Mouse (Mus musculus) midbrain, embryonic 13.5 days (tissue): ENCODE data around the gene Lin54. TPM values are rescaled to one million over a fixed set of nuclear protein-coding genes. Genes with fewer than 3 reads are reported as not detected.

Experiments
- ATAC-seq: fragments of 200-750 bp; cut with Nextera tagmentation; 2 replicates; pipeline ENCODE4 v1.8.0; 2017; ENCODE audit warnings: mild to moderate bottlenecking, moderate TSS enrichment, moderate library complexity
- H3K27ac ChIP-seq: fragments of 300-500 bp; sonication (generic); 2 replicates; pipeline ENCODE4 v1.5.1; 2015; ENCODE audit warnings: inconsistent platforms, mild to moderate bottlenecking, moderate library complexity
- H3K27me3 ChIP-seq: fragments of 300-500 bp; sonication (generic); 2 replicates; pipeline ENCODE4 v1.6.1; 2015; ENCODE audit warnings: mild to moderate bottlenecking, inconsistent platforms
- H3K36me3 ChIP-seq: fragments of 300-500 bp; sonication (generic); 2 replicates; pipeline ENCODE4 v1.6.1; 2015; ENCODE audit warnings: mild to moderate bottlenecking, inconsistent platforms
- H3K4me1 ChIP-seq: fragments of 300-500 bp; sonication (generic); replicated peaks from 2 replicates; pipeline ENCODE4 v1.6.1; 2015; ENCODE audit warnings: inconsistent platforms
- H3K4me2 ChIP-seq: fragments of 300-500 bp; sonication (generic); replicated peaks from 2 replicates; pipeline ENCODE4 v1.6.1; 2015; ENCODE audit warnings: moderate library complexity, mild to moderate bottlenecking, inconsistent platforms
- H3K4me3 ChIP-seq: fragments of 300-500 bp; sonication (generic); replicated peaks from 2 replicates; pipeline ENCODE4 v1.5.1; 2015; ENCODE audit warnings: mild to moderate bottlenecking, inconsistent platforms
- H3K9ac ChIP-seq: fragments of 300-500 bp; sonication (generic); replicated peaks from 2 replicates; pipeline ENCODE4 v1.6.1; 2015; ENCODE audit warnings: mild to moderate bottlenecking, inconsistent platforms
- H3K9me3 ChIP-seq: fragments of 300-500 bp; sonication (generic); 2 replicates; pipeline ENCODE4 v1.6.1; 2016; ENCODE audit warnings: mild to moderate bottlenecking, inconsistent platforms
- WGBS: fragments of 180-500 bp; shearing (Covaris S2); methylation state at CpG from one replicate; pipeline ENCODE4 v1.1.7; 2015; 5-methylcytosine and 5-hydroxymethylcytosine counted together
- polyA plus RNA-seq: library from polyadenylated mRNA; unstranded; fragments of >200 nt; fragmentation: Nextera tagmentation; extraction: Ambion mirVana; gene quantifications from 2 replicates; pipeline ENCODE4 v1.2.1, GENCODE M21; 2015

Lin54 gene
- 9.0 and 10.4 TPM in 2 replicates for polyA plus RNA-seq

DNA sequence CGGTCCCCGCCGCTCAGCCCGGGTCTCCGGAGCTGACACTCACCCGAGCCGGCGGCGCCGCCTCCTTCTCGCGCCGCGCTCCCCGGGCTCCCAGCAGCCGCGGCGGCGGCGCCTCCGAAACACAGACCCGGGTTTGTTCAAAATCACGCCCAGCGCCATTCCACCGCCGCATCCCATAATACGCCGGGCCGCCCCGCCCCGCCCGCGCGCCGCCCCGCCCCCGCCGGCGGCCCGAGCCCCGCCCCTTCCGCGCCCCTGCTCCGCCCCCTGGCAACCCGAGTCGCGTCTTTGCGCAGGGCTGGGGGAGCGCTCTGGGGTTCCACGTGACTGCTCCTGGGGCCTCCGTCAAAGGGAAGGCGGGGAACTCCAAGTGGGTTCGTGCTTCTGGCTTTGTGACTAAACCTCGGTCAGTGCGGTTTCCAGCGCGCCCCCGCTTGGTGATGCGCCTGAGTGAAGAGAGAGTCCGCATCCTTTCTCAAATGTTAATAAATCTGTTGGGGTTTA is at the start of gene Lin54:
Gene Lin54, minus strand, starts transcription at position 182 of the 504 bp plus-strand sequence.
- Histone ChIP-seq H3K4me3 (peak within 1 kb of the TSS; percentile 90), H3K9me3 (no peaks in the 10 kb centered on the region), H3K4me1 (peaks cover 26% of the 10 kb centered on the region), H3K4me2 (peak within 1 kb of the TSS; percentile 94), H3K36me3 (no peaks in the 10 kb centered on the region), H3K27me3 (no peaks in the 10 kb centered on the region), H3K27ac (peak within 1 kb of the TSS; percentile 80), H3K9ac (peak within 1 kb of the TSS; percentile 73)
- peak; percentile 94 for ATAC-seq
- 1% methylated on average over 33 of the region's 60 CpGs for WGBS

DNA sequence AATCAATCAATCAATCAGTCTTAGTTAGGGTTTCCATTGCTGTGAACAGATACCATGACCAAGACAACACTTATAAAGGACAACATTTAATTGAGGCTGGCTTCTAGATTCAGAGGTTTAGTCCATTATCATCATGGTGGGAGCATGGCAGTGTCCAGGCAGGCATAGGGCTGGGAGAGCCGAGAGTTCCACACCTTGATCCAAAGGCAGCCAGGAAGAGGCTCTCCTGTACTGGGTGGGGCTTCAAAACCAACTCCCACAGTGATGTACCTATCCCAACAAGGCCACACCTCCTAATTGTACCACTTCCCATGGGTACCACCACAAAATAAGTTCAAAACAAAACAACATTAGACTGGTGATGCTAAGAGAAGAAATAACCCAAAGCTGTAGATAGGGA is 49.7 kb upstream of the Lin54 start:
- WGBS = 100% methylated on average over 1 of the region's 1 CpGs
- ATAC-seq = no peak
- H3K36me3 ChIP-seq = peaks cover 49% of the 10 kb centered on the region

DNA sequence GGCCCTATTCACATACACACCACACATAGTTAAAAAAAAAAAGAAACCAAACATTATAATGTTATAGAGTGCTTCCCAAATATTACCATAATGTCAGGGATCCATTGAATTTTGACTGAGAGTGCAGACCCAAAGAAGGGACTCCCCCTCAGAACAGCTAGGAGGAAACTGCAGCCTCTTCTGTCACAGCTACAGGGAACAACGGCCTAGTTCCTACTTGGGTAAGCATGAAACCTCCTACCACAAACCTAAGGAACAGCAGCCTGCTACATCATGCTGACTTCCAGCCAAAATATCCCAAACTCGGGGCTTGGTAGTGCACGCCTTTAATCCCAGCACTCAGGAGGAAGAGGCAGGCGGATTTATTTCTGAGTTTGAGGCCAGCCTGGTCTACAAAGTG is 48.9 kb upstream of the Lin54 start:
- no peak overlapping the region for H3K9ac ChIP-seq
- no peaks in the 10 kb centered on the region for H3K27me3 ChIP-seq
- no peak for ATAC-seq
- WGBS = 92% methylated on average over 4 of the region's 4 CpGs
- H3K36me3 ChIP-seq = peaks cover 58% of the 10 kb centered on the region
- no peak overlapping the region for H3K4me3 ChIP-seq
- H3K4me2 ChIP-seq = no peak overlapping the region
- no peaks in the 10 kb centered on the region for H3K9me3 ChIP-seq
- H3K27ac ChIP-seq = no peak overlapping the region
- H3K4me1 ChIP-seq = no peaks in the 10 kb centered on the region

More for the DNA sequence above, 49.7 kb upstream of the Lin54 start:
- H3K9me3 ChIP-seq = no peaks in the 10 kb centered on the region
- H3K9ac ChIP-seq = no peak overlapping the region
- H3K4me2 ChIP-seq = no peak overlapping the region
- no peak overlapping the region for H3K27ac ChIP-seq
- H3K27me3 ChIP-seq = no peaks in the 10 kb centered on the region
- H3K4me1 ChIP-seq = no peaks in the 10 kb centered on the region
- H3K4me3 ChIP-seq = no peak overlapping the region

- Histone ChIP-seq H3K4me2 (no peak overlapping the region), H3K9me3 (no peaks in the 10 kb centered on the region), H3K9ac (no peak overlapping the region), H3K4me1 (no peaks in the 10 kb centered on the region), H3K36me3 (peaks cover 67% of the 10 kb centered on the region), H3K27me3 (no peaks in the 10 kb centered on the region), H3K27ac (no peak overlapping the region), H3K4me3 (no peak overlapping the region)
- whole genome bisulfite sequencing = 89% methylated on average over 2 of the region's 2 CpGs
- no peak for ATAC-seq
Observed at GRCm38 (mm10) chr5:100548236-100548635, 47.8 kb upstream of the Lin54 start.

- H3K36me3 ChIP-seq = peaks cover 83% of the 10 kb centered on the region
- no peak overlapping the region for H3K9ac ChIP-seq
- no peak overlapping the region for H3K4me2 ChIP-seq
- ATAC-seq = no peak
- H3K4me3 ChIP-seq = no peak overlapping the region
- H3K4me1 ChIP-seq = no peaks in the 10 kb centered on the region
- no peak overlapping the region for H3K27ac ChIP-seq
- no peaks in the 10 kb centered on the region for H3K9me3 ChIP-seq
- 92% methylated on average over 6 of the region's 6 CpGs for WGBS
- no peaks in the 10 kb centered on the region for H3K27me3 ChIP-seq
Observed at GRCm38 (mm10) chr5:100546294-100547080, 46.0 kb upstream of the Lin54 start.

DNA sequence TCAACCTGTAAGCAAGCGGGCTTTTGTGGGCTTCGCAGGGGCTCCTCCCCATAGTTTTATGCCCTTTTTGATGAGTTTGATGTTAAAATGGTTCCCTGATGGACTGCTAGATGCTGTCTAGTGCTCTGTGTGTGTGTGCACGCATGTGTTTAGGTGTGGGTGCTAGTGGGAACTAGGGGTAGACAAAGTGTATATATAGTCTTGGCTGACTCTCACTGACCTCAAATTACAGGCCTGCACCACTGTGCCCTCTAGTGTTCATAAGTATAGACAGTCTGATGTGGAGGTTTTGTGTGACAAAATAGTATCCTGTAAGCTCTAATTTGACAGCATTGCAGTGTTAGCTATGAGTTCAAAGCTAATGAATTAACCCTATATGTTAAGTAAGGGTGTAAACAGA is 36.2 kb upstream of the Lin54 start:
- no peaks in the 10 kb centered on the region for H3K4me1 ChIP-seq
- ATAC-seq = no peak
- no peak overlapping the region for H3K27ac ChIP-seq
- WGBS = 93% methylated on average over 3 of the region's 3 CpGs
- H3K9me3 ChIP-seq = no peaks in the 10 kb centered on the region
- no peak overlapping the region for H3K4me3 ChIP-seq
- H3K4me2 ChIP-seq = no peak overlapping the region
- no peak overlapping the region for H3K9ac ChIP-seq
- peaks cover 61% of the 10 kb centered on the region for H3K36me3 ChIP-seq
- no peaks in the 10 kb centered on the region for H3K27me3 ChIP-seq

- no peak overlapping the region for H3K4me2 ChIP-seq
- peaks cover 63% of the 10 kb centered on the region for H3K36me3 ChIP-seq
- WGBS = 88% methylated on average over 7 of the region's 7 CpGs
- H3K9ac ChIP-seq = no peak overlapping the region; the same call in 1 of the 2 replicates
- H3K27me3 ChIP-seq = no peaks in the 10 kb centered on the region
- H3K4me1 ChIP-seq = no peaks in the 10 kb centered on the region
- H3K4me3 ChIP-seq = no peak overlapping the region
- H3K9me3 ChIP-seq = no peaks in the 10 kb centered on the region
- no peak overlapping the region for H3K27ac ChIP-seq
- no peak for ATAC-seq
Observed at GRCm38 (mm10) chr5:100535826-100536225, 35.4 kb upstream of the Lin54 start.

DNA sequence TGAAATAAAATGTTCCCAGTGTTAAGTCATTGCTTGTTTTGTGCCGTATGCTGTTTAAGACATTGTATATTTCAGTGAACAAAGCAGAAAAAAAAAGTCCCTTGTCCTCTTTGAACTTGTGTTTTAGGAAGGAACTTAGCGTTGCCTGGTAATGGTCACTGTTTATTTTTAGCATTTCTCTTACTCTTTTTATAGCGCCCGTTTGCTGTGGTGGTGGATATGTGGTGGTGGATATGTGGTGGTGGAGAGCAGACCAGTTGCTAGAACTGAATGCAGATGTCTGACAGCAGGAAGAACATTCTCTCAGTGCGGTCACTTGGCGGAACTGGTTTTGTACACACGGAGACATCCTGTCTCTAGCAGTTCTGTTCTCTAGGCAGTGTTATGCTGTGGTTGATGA is 25.7 kb upstream of the Lin54 start:
- peaks cover 37% of the 10 kb centered on the region for H3K36me3 ChIP-seq
- H3K4me3 ChIP-seq = no peak overlapping the region
- ATAC-seq = no peak
- H3K4me2 ChIP-seq = no peak overlapping the region
- no peaks in the 10 kb centered on the region for H3K9me3 ChIP-seq
- 87% methylated on average over 7 of the region's 7 CpGs for WGBS
- no peak overlapping the region for H3K27ac ChIP-seq
- no peaks in the 10 kb centered on the region for H3K27me3 ChIP-seq
- no peak overlapping the region for H3K9ac ChIP-seq
- no peaks in the 10 kb centered on the region for H3K4me1 ChIP-seq

DNA sequence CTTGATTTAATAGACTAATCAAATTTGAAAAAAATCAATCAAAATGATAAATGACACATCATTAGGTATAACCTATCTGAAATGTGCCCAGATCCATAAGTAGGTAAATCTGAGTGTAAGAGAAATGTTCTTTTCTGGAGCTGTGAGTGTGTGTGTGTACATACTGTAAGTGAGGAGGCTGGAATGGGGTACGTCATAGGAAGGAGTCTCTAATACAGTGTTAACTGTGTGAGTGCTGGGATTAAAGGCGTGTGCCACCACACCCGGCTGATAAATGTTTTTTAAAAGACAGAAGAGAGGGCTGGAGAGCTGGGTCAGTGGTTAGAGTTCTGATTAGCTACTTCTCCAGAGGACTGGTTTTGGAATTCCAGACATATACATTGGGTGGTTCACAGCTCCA is 25.2 kb upstream of the Lin54 start:
- Histone ChIP-seq H3K36me3 (peaks cover 31% of the 10 kb centered on the region), H3K27me3 (no peaks in the 10 kb centered on the region), H3K4me1 (peaks cover under 1% of the 10 kb centered on the region), H3K9me3 (no peaks in the 10 kb centered on the region), H3K27ac (no peak overlapping the region), H3K4me2 (no peak overlapping the region), H3K9ac (no peak overlapping the region), H3K4me3 (no peak overlapping the region)
- ATAC-seq = no peak
- 92% methylated on average over 3 of the region's 3 CpGs for WGBS

DNA sequence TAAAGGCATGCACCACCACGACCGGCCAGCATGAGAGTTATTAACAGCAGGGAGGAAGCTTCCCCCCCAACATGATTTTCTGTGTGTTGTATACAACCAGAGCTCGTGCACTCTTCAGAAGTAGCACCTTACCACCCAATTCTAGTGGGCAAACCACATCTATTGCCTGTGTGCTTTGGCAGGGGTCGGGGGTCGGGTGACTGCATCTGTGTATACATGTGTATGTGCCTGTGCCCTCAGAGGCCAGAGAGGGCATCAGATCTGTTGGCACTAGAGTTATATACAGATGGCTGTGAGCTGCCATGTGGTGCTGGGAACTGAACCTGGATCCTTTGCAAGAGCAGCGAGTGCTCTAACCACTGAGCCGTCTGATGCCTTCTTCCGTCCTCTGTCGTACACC is 24.5 kb upstream of the Lin54 start:
- peaks cover 8% of the 10 kb centered on the region for H3K4me1 ChIP-seq
- no peak overlapping the region for H3K4me3 ChIP-seq
- no peak overlapping the region for H3K27ac ChIP-seq
- H3K9me3 ChIP-seq = no peaks in the 10 kb centered on the region
- no peak for ATAC-seq
- peaks cover 24% of the 10 kb centered on the region for H3K36me3 ChIP-seq
- H3K9ac ChIP-seq = no peak overlapping the region
- no peak overlapping the region for H3K4me2 ChIP-seq
- WGBS = 96% methylated on average over 9 of the region's 9 CpGs
- H3K27me3 ChIP-seq = no peaks in the 10 kb centered on the region

DNA sequence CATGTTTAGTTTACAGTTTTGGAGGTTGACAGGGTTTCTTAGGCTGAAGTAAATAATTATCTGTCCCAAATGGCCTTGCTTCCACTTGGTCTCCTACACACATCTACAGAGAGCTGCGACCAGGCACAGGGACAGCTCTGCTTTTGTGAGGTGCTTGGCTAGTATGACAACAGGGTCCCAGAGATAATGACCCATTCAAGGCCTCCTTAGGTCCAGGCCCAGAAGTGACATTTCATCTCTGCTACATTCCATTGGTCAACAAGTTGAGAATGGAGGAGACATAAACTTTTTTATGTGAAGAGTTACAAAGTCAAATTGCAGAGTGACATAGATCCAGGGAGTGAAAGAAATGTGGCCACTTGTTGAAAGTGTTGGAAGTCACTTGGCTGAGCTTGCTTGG is 22.9 kb upstream of the Lin54 start:
- no peak for ATAC-seq
- H3K27ac ChIP-seq = no peak overlapping the region
- H3K4me1 ChIP-seq = peaks cover 17% of the 10 kb centered on the region
- no peak overlapping the region for H3K9ac ChIP-seq
- no peak overlapping the region for H3K4me3 ChIP-seq
- H3K36me3 ChIP-seq = peaks cover 10% of the 10 kb centered on the region
- no peaks in the 10 kb centered on the region for H3K9me3 ChIP-seq
- WGBS = 100% methylated on average over 1 of the region's 1 CpGs
- H3K27me3 ChIP-seq = no peaks in the 10 kb centered on the region
- H3K4me2 ChIP-seq = no peak overlapping the region

- H3K27ac ChIP-seq = no peak overlapping the region
- H3K4me3 ChIP-seq = no peak overlapping the region
- peak overlapping the region; percentile 22 for H3K4me2 ChIP-seq
- H3K9ac ChIP-seq = 0 out of 2 replicates have a peak overlapping the region, but pooled peaks have one; percentile 37
- peaks cover 21% of the 10 kb centered on the region for H3K4me1 ChIP-seq
- H3K27me3 ChIP-seq = 0 out of 2 replicates have a peak, but pooled peaks cover 5% of the 10 kb centered on the region
- H3K9me3 ChIP-seq = no peaks in the 10 kb centered on the region
- WGBS = 92% methylated on average over 2 of the region's 2 CpGs
- peaks cover 10% of the 10 kb centered on the region for H3K36me3 ChIP-seq
- ATAC-seq = no peak
Observed at GRCm38 (mm10) chr5:100520223-100520622, 19.8 kb upstream of the Lin54 start.
